Mouse (Mus musculus) heart, adult 2 months (tissue): ENCODE measurements at regions not wholly inside any gene's neighbourhood (a gene's known extent, or its start where the extent isn't known, plus 50 kb on each side); places are given as distances from the start of the nearest gene placed in this dataset.

ENCODE experiments used
- CTCF ChIP-seq: fragments of 200-600 bp; IDR thresholded peaks from 2 replicates; pipeline ENCODE4 v1.8.1; 2022; ENCODE audit warnings: antibody characterized with exemption, mild to moderate bottlenecking, moderate library complexity
- EP300 ChIP-seq: fragments of 200-500 bp; IDR thresholded peaks from 2 replicates; pipeline ENCODE4 v1.6.1; 2011; ENCODE audit warnings: low read depth, low read length, control low read depth; ENCODE audit not compliant: insufficient read depth
- POLR2A ChIP-seq: fragments of 200-500 bp; IDR thresholded peaks from 2 replicates; pipeline ENCODE4 v1.6.1; 2011; ENCODE audit warnings: mild to moderate bottlenecking, low read depth, low read length, control low read depth; ENCODE audit not compliant: insufficient read depth

- TF ChIP-seq CTCF = no peak
- TF ChIP-seq EP300 = no peak
- TF ChIP-seq POLR2A = no peak
Measured at GRCm38 (mm10) chr13:28544819-28545180, 287.5 kb downstream of the Gm11361 start.
